Mouse (Mus musculus) megakaryocyte, embryonic 14.5 days (primary cell): ENCODE measurements around the gene Pld4.

Experiments
- FLI1 ChIP-seq: IDR thresholded peaks from 2 replicates; pipeline ENCODE4 v1.6.1; 2012; ENCODE audit warnings: low read length, inconsistent platforms, mixed read lengths
- GATA1 ChIP-seq: IDR thresholded peaks from 3 replicates; pipeline ENCODE4 v1.6.1; 2012; ENCODE audit warnings: mixed read lengths, low read length, inconsistent platforms, borderline replicate concordance

DNA sequence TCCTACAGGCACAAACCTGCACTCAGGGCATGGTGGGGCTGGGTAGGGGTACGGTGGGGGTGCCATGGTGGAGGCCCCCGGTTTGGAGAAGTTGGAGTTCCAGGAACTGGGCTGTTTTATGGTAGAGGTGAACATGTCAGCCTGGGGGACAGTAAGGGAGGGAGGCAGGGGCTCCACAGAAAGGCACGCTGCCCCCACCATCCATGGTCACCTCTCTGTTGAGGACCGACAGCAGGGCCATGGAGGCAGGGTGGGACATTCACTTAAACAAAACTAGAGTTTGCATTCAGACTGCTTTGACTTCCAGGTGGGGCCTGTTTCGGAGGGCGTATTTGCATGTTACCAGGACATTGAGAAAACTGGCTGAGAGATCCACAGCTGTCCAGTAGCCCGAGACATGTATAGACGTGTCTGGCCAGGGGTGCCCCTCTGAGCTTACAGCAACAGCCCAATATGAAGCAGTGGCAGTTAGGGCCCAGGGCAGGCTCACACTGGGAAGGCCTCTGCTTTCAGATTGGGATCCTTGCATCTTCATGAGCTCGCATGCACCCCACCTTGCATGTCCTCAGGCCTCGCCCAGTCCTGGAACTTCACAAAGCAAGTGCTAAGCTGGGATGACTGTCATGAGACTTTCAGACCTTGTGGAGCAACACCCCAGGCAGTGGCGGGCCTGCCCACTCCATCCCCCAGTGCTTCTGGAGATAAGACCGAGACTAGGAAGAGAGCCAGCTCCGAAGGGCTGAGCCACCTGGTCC lies 33.3 kb downstream of the Pld4 start:
- TF ChIP-seq FLI1: no peak
- TF ChIP-seq GATA1: no peak
